Mouse (Mus musculus) c-Kit-negative CD71-positive TER-119-positive erythroid progenitor cells, embryonic 14.5 days (primary cell): ENCODE results near the gene Ntrk2.

ENCODE experiments used
- DNase-seq: peaks from one replicate; pipeline ENCODE4 v3.0.0-alpha.2; 2013; ENCODE audit warnings: low read depth, low spot score

Ntrk2 gene

DNA sequence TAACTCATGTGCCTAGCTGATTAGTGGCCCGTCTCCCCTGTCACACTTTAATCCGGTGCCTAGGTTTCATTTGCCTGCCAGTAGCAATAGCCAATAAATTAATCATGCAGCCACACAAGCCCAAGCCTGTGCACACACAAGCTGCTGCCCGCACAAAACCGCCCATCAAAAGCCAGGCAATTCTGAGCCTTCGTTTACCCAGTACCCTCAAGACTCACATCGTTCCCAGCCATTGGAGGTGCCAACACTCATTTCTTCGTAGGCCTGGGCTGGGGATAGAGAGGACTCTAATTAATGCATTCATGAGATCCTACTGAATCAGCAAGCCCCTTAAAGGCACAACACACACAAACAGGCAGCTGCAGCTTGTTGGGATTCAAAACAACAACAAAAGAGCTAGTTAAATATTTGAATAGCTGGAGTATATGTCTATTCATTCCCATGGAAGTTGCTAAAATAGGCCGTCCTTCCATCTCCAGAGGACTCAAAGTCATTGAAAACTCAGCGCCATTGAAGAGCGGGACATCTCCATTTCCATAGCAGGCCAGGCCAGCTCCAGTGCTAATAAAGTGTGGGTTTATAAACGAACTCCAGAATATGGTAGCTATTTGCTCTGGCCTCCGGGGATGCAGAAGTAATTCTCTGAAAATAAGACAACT, 158.5 kb downstream of the Ntrk2 start:
- DNase-seq: no peak

DNA sequence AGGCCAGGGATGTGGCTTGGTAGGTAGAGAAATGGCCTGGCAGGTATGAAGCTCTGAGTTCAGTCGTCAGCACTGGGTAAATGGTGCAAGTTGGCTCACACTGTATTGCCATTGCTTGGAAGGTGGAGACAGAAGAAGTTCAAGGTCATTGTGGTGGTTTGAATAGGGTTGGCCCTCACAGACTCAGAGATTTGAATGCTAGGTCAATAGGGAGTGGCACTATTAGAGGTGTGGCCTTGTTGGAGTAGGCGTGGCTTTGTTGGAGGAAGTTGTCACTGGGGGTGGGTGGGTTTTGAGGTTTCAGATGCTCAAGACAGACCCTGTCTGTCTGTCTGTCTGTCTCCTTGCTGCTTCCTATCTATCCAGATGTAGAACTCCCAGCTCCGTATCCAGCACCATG, 159.5 kb downstream of the Ntrk2 start:
- DNase-seq: no peak

DNA sequence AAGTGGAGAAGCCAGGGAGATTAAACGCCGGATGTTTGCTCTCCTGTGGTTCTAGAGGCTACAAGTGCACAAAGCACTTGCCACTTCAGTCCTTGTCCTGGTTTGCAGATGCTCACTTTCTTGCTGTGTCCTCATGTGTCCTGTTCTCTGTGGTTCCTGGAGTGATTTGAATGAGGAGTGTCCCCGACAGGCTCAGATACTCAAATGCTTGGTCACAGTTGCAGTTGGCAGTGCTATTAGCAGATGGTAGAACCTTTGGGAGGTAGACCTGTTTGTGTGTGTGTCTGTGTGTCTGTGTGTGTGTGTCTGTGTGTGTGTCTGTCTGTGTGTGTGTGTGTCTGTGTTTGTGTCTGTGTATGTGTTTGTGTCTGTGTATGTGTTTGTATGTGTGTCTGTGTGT, 160.1 kb downstream of the Ntrk2 start:
- no peak for DNase-seq

DNA sequence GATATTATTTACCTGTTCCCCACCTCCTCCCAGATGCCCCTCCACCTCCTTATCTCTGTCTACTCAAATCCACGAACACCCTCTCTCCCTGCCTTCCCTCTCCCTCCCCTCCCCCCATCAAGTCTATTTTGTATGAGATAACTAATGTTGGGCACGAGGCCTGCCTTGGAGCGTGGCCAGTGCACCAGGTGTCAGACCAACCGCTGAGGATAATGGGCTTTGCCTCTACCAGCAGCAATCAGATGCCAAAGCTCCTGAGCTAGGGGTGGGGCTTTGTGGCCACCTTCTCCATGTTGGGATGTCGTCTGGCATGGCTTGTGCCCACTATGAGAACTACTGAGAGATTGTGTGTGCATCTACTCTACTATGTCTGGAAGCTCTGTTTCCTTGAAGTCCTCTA, 161.8 kb downstream of the Ntrk2 start:
- DNase-seq: no peak

DNA sequence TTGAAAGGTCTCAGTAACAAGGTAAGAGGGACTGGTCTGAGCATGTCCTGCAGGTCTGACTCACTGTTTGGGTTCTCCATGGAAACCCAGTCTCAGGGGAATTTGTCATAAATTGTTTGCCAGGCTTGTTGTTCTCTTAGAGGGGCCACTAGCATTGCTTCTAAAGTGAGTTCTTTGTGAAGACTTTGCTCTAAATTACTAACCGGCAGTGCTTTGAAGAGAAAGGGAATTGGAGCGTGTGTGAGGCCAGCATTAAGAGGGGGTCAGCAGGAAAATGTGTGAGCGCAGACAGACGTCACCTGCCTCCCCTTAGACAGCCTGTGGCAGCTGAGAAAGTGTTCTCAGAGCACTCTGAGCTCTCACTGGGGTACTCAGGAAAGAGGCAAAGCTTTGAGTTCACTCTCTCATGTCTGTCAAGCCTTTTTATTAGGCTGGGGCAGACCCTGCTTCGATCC, 165.1 kb downstream of the Ntrk2 start:
- DNase-seq: no peak

DNA sequence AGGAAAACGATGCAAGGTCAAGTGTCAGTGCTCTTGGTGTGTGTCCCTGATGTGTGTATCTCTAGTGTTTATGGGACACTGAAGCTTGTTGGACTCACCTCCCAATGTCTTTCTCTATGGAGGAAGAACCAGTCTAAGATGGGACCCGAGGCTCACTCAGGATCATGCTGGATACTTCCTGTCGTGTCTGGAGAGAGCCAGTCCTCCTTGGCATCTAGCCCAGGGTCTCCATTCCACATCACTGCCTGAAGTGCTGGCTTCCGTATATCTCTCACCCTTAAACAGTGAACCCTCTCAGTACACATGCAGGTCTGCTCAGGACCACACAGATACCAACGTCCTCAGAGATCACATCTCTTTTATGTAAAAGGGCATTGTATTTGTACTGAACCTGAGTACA, 166.1 kb downstream of the Ntrk2 start:
- DNase-seq: no peak

DNA sequence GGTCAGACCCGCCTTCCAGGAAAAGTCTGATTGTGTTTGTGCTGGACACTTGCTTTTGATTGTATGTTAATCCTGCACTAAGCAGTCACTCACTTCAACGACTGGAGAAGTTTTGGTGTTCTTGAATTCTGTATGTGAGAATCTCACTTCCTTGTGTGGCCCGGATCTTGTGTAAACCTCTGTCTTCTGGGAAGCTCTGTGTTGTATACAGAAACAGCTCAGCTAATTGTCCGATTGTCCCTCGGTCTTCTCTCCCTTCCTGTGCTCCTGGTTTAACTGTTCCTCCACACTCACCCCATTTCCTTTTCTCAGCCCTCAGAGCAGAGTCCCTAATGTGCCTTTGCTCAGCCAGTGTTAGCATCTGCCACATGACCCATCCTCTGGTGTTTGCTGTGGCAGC, 190.1 kb downstream of the Ntrk2 start:
- DNase-seq: no peak

DNA sequence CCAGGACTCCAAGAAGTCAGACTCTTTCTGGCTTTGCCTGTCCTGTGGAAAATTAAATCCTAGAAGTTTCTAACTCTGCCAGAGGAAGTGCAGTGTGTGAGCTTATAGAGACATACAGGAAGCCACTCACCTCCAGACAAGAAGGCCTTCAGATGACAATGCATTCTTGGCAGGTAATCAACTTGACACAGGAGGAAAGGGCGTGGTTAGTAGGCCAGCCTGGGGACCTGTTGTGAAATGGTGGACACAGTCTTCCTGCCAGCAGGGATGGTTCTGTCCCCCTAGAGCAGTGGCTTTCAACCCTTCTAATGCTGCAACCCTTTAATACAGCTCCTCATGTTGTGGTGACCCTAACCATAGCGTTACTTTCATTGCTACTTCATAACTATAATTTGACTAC, 191.4 kb downstream of the Ntrk2 start:
- no peak for DNase-seq

DNA sequence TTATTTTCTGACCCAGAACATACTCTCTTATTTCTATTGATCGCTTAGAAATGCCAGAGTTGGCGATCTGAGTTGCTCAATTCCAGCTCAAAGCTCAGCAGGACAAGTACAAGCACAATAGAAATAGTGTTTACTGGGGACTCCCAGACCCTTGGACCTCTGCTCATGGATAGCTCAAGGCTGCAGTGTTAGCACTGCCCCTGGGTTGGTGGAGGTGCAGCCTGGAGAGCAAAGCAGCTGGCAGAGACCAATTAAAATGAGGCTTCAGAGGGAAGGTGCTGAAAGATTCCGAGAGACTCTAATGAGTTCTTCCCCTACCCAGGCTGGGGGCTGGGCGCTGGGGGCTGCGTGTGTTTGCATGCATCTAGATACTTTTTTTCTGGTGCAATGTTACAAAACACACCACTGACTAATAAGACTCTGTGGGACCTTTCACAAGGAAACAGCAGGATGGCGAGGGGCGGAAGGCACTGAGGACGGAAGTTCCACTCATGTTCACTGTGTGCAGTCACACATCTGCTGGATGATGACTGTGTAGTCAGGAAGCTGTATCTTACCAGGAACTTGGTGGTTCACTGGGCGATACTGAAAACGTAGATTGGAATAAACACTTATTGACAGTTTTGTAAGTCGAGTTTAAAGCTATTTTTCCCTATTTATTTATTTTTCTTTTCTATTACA, 193.1 kb downstream of the Ntrk2 start:
- DNase-seq: no peak

DNA sequence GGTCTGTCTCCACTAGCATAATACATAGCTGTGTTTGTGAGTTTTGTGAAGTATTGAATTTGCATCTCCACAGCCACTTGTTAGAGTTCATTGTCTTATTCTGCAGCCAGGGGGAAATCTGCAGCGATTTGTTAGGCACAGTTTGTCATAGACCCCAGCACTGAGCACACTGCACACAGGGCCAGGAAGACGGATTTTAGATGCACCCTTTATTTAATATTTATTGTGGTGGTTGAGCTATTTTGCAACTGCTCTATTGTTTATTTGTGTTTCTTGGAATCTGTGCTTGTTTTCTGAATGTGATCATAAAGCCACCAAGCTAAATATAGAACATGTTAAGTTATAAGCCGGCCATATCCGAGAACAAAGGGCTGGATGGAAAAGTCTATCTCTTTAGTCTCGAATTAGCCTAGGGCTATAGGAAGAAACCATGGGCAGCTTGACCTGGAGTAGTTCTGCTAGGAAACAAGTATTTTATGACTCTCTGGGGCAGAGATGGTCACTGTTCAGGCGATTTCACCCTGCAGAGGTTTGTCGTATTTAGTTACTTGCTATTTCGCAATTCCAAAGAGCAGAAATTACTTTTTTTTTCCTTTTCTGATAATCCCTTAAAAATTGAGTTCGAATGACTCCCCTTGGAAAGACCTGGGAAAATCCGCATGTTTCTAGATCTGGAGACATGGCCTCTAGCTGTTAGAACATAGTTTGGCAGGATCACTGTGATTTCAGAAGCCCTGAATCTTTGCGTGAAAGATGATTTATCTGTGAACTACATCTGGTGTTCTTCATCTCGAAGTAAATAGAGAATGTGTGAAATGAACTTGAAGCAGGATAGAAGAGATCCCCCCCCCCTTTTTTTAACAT, 196.8 kb downstream of the Ntrk2 start:
- DNase-seq: no peak

DNA sequence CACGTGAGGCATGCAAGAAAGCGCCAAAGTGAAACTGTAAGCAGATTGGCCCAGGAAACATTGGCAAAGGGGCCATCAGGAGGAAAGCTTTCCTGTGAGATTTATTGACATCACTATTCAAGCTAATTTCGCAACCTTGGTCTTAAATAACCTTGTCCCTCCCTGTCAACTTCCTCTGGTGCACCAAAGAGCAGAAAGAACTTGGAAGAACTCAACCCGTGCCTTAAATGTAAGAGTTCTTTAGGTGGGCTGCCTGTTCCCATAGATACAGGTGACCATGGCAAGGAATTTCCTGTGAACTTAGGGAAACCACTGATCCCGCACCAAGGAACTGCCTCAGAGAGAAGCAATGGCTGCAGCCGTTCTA, 197.4 kb downstream of the Ntrk2 start:
- DNase-seq: no peak

DNA sequence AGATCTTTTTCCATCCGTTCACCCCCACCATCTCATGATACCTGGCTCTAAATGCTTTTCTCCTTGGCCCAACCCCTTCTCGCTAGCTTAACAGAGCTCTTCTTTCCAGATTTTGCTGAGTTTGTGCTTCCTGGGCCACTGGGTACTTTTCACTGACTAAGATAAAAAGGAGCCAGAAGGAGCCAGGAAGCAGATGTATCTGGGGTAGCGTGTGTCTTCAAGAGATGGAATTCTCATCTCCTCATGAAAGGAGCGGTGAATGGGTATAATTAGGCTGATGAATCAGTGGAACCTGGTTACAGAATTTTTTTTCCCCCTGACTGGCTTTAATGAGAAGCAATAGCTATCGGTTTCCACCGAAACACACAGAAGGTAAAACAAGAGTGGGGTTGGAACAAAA, 198.2 kb downstream of the Ntrk2 start:
- DNase-seq: no peak

DNA sequence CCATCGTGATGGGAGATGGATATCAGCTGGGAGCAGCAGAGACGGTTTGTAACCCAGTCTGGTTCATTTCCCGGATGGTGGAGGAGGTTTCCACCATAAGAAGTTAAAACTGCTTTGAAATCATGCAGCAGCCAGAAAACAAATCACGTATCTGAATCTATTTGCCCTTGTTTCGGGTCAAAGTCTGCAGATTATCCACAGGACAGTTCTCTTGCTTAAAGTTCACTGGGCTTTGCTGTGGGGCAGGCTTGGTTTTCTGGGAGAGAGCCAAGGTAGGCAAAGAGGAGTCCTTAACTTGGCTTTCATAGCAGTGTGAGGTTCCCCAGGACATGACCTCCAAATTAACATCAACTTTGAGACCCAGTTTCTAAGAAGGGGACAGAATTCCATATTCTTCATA, 203.5 kb downstream of the Ntrk2 start:
- no peak for DNase-seq

DNA sequence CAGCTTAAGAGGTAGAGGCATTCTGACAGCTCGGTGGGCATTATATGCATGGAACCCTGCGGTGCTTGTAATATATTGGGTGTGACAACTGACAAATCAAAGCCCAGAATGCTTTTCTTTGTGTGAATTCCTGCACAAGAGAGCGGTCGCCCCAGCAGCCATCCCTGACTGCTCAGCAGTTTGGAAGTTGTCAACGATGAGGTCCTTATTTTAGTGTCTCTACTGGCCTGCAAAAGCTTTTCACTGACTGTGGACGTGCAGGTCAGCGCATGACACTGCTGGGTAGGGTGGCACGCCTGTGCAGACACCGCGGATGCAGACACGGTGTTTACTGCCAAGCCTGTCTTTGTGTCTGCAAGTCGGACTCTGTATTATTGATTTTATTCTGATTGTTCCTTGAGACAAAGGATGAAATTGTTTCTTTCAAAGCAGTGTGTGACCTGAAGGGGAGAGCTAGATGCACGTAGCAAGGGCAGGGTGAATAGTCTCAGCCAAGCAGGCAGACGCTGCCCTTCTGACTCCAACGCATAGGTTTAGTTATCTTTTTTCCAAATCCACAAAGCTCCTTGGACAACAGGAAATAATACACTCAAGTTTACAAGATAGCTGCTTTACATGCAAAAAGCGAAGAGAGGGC, 204.6 kb downstream of the Ntrk2 start:
- DNase-seq: no peak

DNA sequence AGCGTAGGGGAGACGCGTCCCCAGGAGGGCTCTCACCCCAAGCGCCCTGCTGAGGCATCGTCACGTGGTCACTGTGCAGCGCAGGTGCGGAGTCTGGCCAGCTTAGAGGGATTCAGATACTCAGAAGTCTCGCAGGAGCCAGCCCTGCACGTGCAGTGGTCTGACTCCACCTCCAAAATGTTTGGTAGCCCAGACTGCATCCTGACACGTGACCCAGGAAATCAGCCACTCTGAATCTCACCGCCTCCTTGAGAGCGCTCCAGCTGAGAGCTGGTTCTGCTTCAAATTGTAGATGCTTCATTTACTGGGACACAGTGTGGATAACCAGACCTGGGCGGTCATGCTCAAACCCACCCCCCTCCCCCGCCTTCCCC, 205.1 kb downstream of the Ntrk2 start:
- DNase-seq: no peak

DNA sequence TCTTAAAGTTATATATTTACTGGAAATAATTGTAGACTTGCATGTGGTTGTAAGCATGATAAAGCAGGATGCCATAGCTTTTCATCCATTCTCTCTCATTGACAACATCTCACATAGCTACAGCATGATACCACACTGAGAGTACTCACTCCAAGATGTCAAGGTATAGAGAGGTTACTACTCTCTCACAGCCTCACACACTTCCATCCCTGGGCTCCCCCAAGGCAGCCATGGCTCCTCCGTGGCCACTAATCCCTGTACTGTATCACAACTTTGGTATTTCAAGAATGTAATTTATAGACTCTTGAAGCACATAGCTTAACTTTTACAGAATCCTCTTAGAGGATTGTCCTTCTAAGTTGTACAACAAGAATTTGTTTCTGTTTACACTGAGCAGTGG, 209.0 kb downstream of the Ntrk2 start:
- DNase-seq: no peak

DNA sequence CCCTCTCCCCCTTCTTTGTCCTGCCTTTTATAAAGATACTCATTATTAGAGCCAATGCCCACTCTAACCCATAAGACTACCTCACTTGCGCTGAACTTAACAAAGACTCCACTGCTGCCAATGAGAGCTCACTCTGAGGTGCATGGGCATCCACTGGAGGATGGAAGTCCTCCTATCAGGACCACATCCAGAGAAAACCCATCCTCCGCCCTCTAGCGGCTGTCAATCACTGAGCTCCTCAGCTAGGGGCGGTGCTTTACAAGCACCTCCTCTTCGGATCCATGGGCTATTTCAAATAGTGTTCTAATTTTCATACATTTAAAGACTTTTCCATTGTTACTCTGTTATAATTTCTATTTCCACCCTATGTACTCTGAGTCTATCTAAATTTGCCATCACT, 210.8 kb downstream of the Ntrk2 start:
- no peak for DNase-seq

DNA sequence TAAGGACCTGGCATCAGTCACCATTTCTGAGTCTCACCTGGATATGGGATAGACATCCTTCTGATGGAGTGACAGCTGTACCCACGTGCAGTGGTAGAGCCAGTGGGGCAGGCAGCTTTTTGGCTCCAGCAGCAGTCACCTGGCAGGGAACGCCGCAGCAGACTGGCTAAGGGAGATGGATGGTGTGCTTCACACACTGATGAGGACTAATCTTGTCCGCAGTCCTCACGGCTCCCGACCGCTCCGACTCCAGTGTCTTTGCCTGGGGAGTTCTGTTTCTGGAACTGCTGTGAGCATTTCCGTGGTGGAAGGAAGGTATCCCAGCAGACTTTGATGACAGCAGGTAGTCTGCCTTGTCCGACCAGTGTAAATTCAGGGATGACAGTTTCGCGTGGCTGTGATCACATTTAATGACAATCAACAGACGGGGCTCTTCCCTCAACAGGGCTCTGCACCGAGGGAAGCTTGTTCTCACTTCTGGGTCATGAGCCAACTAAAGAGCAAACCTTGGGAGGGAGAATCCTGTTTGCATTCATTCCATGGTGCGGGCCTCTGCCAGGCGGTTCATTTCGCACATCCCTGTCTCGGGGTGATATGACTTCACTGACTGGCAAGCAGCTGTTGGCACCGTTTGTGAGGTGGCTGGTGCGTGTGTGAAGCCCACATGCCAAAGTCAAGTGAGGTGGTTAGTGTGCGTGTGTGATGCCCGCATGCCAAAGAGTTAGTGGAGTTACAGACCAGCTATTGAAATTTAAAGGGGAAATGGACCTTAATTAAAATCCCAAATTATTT, 216.1 kb downstream of the Ntrk2 start:
- no peak for DNase-seq

DNA sequence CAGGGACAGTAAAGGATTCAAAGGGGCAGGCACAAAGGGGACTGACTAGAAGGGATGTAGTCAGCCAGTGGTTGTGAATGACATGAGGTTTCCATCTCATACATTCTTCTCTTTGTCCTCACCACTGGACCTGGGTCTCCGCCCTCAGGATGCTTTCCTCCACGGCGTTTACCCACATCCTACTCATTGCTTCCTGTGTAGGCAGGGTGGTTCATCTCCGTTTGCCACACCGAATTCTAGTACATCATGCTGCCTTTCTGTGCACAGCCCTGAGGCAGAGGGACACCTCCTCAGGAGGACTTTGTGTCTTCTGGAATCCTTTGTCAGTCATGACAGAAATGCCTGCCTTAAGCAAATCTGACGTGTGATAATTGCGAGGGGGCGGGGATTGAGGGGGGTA, 219.3 kb downstream of the Ntrk2 start:
- no peak for DNase-seq

DNA sequence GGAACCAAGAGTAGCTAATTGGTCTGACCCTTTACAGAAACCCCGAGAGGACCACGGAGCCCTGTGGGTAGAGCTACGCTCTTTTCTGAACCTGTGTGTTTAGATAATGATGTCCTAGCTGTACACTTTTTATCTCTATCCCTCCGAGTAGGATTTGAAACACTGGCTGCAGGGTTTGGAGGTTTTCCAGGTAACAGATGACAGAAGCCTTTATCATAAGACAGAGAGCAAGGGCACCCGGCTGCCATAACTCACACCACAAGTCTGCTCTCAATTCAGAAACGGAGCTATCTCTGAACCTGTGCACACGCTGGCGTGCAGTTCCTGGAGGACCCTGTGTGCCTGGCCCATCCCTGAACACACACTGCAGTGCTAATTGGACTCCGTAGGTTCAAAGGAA, 221.1 kb downstream of the Ntrk2 start:
- no peak for DNase-seq

DNA sequence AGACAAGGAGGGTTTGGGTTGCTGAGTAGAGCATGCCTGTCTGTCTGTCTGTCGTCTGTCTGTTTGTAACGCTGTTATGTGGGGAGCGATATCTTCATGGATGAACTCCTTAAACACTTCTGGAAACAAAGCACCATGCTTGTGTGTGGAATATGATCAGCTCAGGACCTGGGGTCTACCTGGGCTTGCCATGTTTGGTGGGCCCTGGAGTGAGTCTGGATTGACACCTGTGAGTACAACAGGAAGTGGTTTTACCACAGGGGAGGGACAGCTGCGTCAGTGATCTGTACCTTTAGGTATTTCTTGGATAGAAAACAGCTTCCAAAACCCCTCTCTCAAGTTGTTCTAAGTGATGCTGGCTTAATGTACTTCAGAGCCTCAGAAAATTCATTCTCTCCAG, 222.2 kb downstream of the Ntrk2 start:
- no peak for DNase-seq

DNA sequence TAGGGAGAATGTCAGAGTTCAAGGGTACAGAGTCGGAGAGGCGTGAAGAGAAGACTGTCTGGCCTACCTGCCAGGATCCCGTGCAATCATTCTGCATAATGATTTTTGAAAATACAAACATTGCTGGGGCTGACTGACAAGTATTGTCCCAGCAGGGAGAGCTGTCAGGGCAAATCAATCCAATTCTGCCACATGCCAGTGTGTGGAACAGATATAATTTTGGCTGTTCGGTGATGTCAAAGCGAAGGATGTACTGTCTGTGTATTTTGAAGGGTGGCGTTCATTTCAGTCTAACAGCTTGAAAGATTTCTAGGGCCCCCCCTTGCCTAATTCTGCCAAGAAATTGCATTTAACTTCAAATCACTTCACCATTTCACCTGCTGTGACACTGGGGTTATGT, 224.2 kb downstream of the Ntrk2 start:
- DNase-seq: no peak
